Mouse (Mus musculus) forebrain, postnatal 0 days (tissue): ENCODE measurements around the gene Btbd6. TPM values are rescaled to one million over a fixed set of nuclear protein-coding genes. Genes with fewer than 3 reads are reported as not detected.

Source experiments
- ATAC-seq: fragments of 200-750 bp; cut with Nextera tagmentation; 2 replicates; pipeline ENCODE4 v1.8.0; 2017; ENCODE audit warnings: mild to moderate bottlenecking, moderate library complexity
- DNase-seq: peaks from one replicate; pipeline ENCODE4 v3.0.0-alpha.2; 2015
- H3K27ac ChIP-seq: fragments of 300-500 bp; sonication (generic); 2 replicates; pipeline ENCODE4 v1.5.1; 2014; ENCODE audit warnings: low read depth, mild to moderate bottlenecking, antibody characterized with exemption, low read length, moderate library complexity, mixed read lengths
- H3K27me3 ChIP-seq: fragments of 300-500 bp; sonication (generic); 2 replicates; pipeline ENCODE4 v1.6.1; 2014; ENCODE audit warnings: mild to moderate bottlenecking, low read length, mixed read lengths; ENCODE audit not compliant: insufficient read depth
- H3K36me3 ChIP-seq: fragments of 300-500 bp; sonication (generic); 2 replicates; pipeline ENCODE4 v1.6.1; 2014; ENCODE audit warnings: mild to moderate bottlenecking, moderate library complexity; ENCODE audit not compliant: insufficient read depth
- H3K4me1 ChIP-seq: fragments of 300-500 bp; sonication (generic); 2 replicates; pipeline ENCODE4 v1.6.1; 2014; ENCODE audit warnings: antibody characterized with exemption; ENCODE audit not compliant: insufficient read depth
- H3K4me2 ChIP-seq: fragments of 300-500 bp; sonication (generic); 2 replicates; pipeline ENCODE4 v1.6.1; 2014; ENCODE audit warnings: low read depth, mild to moderate bottlenecking, moderate library complexity
- H3K4me3 ChIP-seq: fragments of 300-500 bp; sonication (generic); 2 replicates; pipeline ENCODE4 v1.5.1; 2014; ENCODE audit warnings: low read depth, low read length, mixed read lengths
- H3K9ac ChIP-seq: fragments of 300-500 bp; sonication (generic); 2 replicates; pipeline ENCODE4 v1.6.1; 2014; ENCODE audit warnings: mild to moderate bottlenecking
- H3K9me3 ChIP-seq: fragments of 300-500 bp; sonication (generic); 2 replicates; pipeline ENCODE4 v1.6.1; 2016; ENCODE audit warnings: low read length
- CTCF ChIP-seq: sonication (generic); IDR thresholded peaks from 2 replicates; pipeline ENCODE4 v1.5.1; 2016; ENCODE audit warnings: antibody characterized with exemption, control low read depth, low read depth
- WGBS: fragments of 180-500 bp; shearing (Covaris S2); extraction: QIAGEN DNeasy Blood & Tissue Kit; methylation state at CpG from one replicate; pipeline ENCODE4 v1.1.7; 2014; 5-methylcytosine and 5-hydroxymethylcytosine counted together
- polyA plus RNA-seq: library from polyadenylated mRNA; unstranded; fragments of >200 nt; fragmentation: Nextera tagmentation; extraction: Ambion mirVana; gene quantifications from 2 replicates; pipeline ENCODE4 v1.2.1, GENCODE M21; 2015
- total RNA-seq: library from RNA; depleted of rRNA; stranded (reverse); fragments of >200 nt; gene quantifications from 2 replicates; pipeline ENCODE4 v1.2.3, GENCODE M21; 2014

Gene Btbd6
- total and polyA plus RNA-seq, 2 experiments from 2014 or later, result 54.3 to 60.4 TPM

GRCm38 (mm10) chr12:112943669-112944068, 32.6 kb upstream of the Btbd6 start:
- Histone ChIP-seq H3K36me3 (no peaks in the 10 kb centered on the region), H3K9ac (no peak overlapping the region), H3K4me3 (no peak overlapping the region), H3K27me3 (no peaks in the 10 kb centered on the region), H3K4me1 (peaks cover 10% of the 10 kb centered on the region; the same call in 1 of the 2 replicates), H3K4me2 (no peak overlapping the region), H3K27ac (no peak overlapping the region), H3K9me3 (no peaks in the 10 kb centered on the region)
- no peak for TF ChIP-seq CTCF
- 89% methylated on average over 2 of the region's 2 CpGs for WGBS
- ATAC-seq (no peak), DNase-seq (no peak)

GRCm38 (mm10) chr12:112947307-112947706, 29.0 kb upstream of the Btbd6 start:
- Histone ChIP-seq H3K27ac (no peak overlapping the region), H3K4me3 (no peak overlapping the region), H3K27me3 (no peaks in the 10 kb centered on the region), H3K4me2 (no peak overlapping the region), H3K4me1 (peaks cover 6% of the 10 kb centered on the region; the same call in 1 of the 2 replicates), H3K36me3 (no peaks in the 10 kb centered on the region), H3K9ac (no peak overlapping the region), H3K9me3 (no peaks in the 10 kb centered on the region)
- TF ChIP-seq CTCF, result peak; percentile 48; the same call in 1 of the 2 replicates
- ATAC-seq (no peak), DNase-seq (no peak)
- 28% methylated on average over 4 of the region's 4 CpGs for WGBS

GRCm38 (mm10) chr12:112950040-112950760, 26.1 kb upstream of the Btbd6 start:
- ATAC-seq, result peak; percentile 96
- no peaks in the 10 kb centered on the region for H3K27me3 ChIP-seq
- WGBS, result under 1% methylated on average over 57 of the region's 58 CpGs
- peak overlapping the region; percentile 93 for H3K4me2 ChIP-seq
- DNase-seq, result peak; percentile 96
- H3K36me3 ChIP-seq, result no peaks in the 10 kb centered on the region
- H3K4me3 ChIP-seq, result peak overlapping the region; percentile 58
- H3K9me3 ChIP-seq, result no peaks in the 10 kb centered on the region
- peak overlapping the region; percentile 88 for H3K27ac ChIP-seq
- H3K9ac ChIP-seq, result peak overlapping the region; percentile 94
- TF ChIP-seq CTCF, result peak; percentile 26
- H3K4me1 ChIP-seq, result peaks cover 5% of the 10 kb centered on the region; the same call in 1 of the 2 replicates

GRCm38 (mm10) chr12:112950761-112951129, 25.5 kb upstream of the Btbd6 start:
- peak; percentile 44 for ATAC-seq

GRCm38 (mm10) chr12:112951150-112951842, 25.0 kb upstream of the Btbd6 start:
- DNase-seq, result no peak

More at GRCm38 (mm10) chr12:112950761-112951129, 25.5 kb upstream of the Btbd6 start:
- H3K4me3 ChIP-seq, result peak overlapping the region; percentile 58
- no peak for DNase-seq
- no peaks in the 10 kb centered on the region for H3K9me3 ChIP-seq
- WGBS, result 5% methylated on average over 6 of the region's 6 CpGs
- peaks cover 5% of the 10 kb centered on the region; the same call in 1 of the 2 replicates for H3K4me1 ChIP-seq
- H3K27ac ChIP-seq, result peak overlapping the region; percentile 88
- H3K4me2 ChIP-seq, result peak overlapping the region; percentile 93
- no peaks in the 10 kb centered on the region for H3K36me3 ChIP-seq
- TF ChIP-seq CTCF, result no peak
- H3K27me3 ChIP-seq, result no peaks in the 10 kb centered on the region
- peak overlapping the region; percentile 94 for H3K9ac ChIP-seq

GRCm38 (mm10) chr12:112952433-112952832, 23.8 kb upstream of the Btbd6 start:
- peaks cover 5% of the 10 kb centered on the region; the same call in 1 of the 2 replicates for H3K4me1 ChIP-seq
- H3K9ac ChIP-seq, result no peak overlapping the region
- DNase-seq, result no peak
- H3K27ac ChIP-seq, result no peak overlapping the region
- H3K36me3 ChIP-seq, result no peaks in the 10 kb centered on the region
- H3K9me3 ChIP-seq, result no peaks in the 10 kb centered on the region
- 82% methylated on average over 8 of the region's 8 CpGs for WGBS
- no peak for TF ChIP-seq CTCF
- no peak for ATAC-seq
- H3K4me3 ChIP-seq, result no peak overlapping the region
- H3K27me3 ChIP-seq, result no peaks in the 10 kb centered on the region
- no peak overlapping the region for H3K4me2 ChIP-seq

More at GRCm38 (mm10) chr12:112951150-112951842, 25.0 kb upstream of the Btbd6 start:
- H3K4me3 ChIP-seq, result no peak overlapping the region
- peak overlapping the region; percentile 88 for H3K27ac ChIP-seq
- peak overlapping the region; percentile 93 for H3K4me2 ChIP-seq
- no peak for TF ChIP-seq CTCF
- H3K27me3 ChIP-seq, result no peaks in the 10 kb centered on the region
- H3K9me3 ChIP-seq, result no peaks in the 10 kb centered on the region
- no peak for ATAC-seq
- H3K36me3 ChIP-seq, result no peaks in the 10 kb centered on the region
- WGBS, result 21% methylated on average over 7 of the region's 7 CpGs
- peaks cover 5% of the 10 kb centered on the region; the same call in 1 of the 2 replicates for H3K4me1 ChIP-seq
- H3K9ac ChIP-seq, result peak overlapping the region; percentile 94
